Mouse (Mus musculus) small intestine, adult 2 months (tissue): Measurements from ENCODE around the gene Rictor.

Experiments
- CTCF ChIP-seq: fragments of 200-500 bp; IDR thresholded peaks from 2 replicates; pipeline ENCODE4 v1.5.1; 2012; ENCODE audit warnings: low read depth, mild to moderate bottlenecking, control low read depth, inconsistent platforms, low read length, moderate library complexity, mixed read lengths; ENCODE audit not compliant: insufficient replicate concordance, insufficient read length; ENCODE audit errors: extremely low read depth
- POLR2A ChIP-seq: fragments of 200-500 bp; IDR thresholded peaks from 2 replicates; pipeline ENCODE4 v1.6.1; 2012; ENCODE audit warnings: low read depth, mild to moderate bottlenecking, control low read depth, inconsistent platforms, low read length, moderate library complexity

DNA sequence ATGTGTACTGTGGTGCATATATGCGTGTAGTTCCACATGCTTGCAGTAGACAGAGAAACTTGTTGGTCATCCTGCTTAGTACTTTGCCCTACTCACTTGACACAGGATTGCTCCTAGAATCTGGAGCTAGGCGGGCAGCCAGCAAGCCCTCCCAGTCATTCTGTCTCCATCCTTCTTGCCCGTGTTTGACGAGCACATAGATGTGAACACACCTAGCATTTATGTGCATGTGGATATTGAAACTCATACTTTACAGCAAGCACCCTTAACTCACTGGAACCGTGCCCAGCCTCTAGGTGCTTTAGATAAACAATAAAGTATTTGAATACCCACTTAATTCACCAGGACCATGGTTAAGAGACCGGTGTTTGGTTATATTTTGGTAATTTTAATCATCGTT is 81.8 kb downstream of the Rictor start:
- no peak for TF ChIP-seq CTCF
- TF ChIP-seq POLR2A: no peak
